Mouse (Mus musculus) mesoderm, embryonic 11.5 days (tissue): ENCODE measurements around the gene Ggt1.
"Not testable (repeated sequence)": the region's sequence is repeated elsewhere in the genome, so short reads cannot be mapped to it uniquely, and the experiment has no call there.

ENCODE experiments used
- DNase-seq: peaks from one replicate; pipeline ENCODE4 v3.0.0-alpha.2; 2012; ENCODE audit warnings: low read depth, low spot score

The Ggt1 gene

DNA sequence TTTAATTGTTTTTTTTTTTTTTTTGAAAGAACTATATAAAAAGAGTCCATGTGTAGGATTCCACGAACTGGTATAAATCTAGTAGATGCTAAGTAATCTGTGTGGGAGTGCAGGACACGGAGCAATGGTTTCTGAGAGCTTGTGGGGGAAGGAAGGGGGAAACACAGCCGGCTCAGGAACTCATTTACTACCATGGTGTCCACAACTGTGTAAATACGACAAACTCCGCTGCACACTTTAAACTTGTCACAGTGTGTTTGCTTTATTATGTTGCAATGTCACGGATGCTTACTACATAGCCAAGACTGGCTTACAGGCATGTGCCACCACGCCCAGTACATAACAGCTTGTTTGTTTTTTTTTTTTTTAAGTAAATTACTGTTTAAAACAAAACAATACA lies 11.5 kb upstream of the Ggt1 start:
- no peak for DNase-seq

DNA sequence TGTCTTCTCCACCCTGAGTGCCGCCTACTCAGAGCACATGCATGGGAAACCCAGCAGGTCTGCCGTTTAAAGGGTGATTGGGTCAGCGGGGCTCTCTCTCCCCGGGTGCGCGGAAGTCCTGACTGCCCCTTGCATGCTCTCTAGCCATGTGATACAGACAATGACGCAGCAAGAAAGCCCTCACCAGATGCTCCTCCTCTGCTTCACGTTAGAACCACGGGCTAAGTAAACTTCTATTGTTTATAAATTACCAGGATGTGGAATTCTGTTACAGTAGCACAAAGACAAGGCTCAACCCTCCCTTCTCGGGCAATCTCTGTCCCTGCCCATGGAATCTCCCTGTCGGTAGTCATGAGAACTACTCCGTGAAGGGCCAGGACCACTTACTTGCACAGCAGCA lies 10.2 kb upstream of the Ggt1 start:
- DNase-seq, result no peak

DNA sequence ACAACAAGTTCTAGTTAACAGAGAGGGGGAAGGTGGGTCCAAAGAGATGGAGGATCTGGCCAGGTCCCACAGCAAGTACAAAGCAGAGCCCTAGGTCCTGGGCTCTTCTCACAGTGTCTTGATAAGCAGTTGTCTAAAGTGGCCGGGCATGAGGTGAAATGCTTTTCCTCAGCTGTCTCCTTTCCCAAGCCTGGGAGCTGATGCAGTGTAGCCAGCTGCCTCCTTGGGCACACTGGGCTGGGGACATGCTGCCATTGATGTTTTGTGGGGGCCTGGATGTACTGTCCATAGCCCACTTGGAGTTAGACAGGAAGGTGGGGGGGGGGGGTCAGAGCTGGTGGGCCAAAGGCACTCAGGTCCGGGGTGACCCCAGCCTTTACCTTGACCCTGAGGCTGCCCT lies 9.3 kb upstream of the Ggt1 start:
- no peak for DNase-seq

DNA sequence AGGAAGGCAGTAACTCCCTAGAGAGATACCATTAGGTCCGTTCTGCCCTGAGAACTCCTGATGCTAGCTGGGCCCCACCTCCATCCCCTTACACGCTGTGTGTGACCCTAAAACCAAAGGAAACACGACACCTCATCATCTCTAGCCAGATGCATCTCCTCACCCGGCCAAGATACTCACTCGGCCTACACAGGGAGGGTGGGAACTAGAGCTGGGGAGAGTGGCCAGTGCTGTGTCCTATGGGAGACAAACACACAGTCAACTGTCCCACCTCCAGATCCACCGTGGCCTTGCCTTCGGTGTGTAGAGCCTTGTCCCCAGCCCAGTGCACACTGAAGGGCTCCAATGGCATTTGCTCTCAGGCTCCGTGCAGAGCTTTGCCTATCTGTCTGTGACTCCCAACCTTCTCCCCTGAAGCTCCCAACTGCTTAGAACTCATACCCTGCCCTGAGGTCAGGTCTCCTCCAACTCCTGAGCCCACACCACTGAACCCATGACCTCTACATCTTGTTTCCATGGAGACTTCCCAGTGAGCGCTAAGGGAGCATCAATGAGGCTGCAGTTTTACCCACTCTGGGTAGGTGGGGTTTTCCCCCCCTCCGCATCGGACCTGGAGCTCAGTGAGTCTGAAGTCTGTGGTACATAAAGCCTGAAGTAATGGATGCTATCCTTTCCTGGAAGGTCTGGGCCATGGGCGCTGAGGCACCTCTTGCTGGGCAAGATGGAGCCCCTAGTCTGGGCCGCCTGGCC lies 8.5 kb upstream of the Ggt1 start:
- DNase-seq, result no peak

DNA sequence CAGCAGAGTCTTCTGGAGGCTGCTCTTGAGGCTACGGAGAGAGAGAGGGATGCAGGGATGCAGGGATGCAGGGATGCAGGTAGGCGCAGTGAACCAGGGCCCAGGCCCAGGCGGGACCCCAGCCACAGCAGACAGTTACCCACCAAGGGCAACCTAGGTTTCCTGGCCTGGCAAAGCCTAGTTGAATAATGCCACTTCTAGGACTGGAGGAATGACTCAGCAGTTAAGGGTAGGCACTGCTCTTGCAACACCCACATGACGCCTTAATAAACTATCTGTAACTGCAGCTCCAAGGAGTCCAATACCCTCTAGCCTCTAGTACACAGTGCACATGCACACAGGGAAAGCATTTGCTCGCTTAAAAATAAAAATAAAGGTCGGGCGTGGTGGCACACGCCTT lies 7.3 kb upstream of the Ggt1 start:
- DNase-seq, result no peak

DNA sequence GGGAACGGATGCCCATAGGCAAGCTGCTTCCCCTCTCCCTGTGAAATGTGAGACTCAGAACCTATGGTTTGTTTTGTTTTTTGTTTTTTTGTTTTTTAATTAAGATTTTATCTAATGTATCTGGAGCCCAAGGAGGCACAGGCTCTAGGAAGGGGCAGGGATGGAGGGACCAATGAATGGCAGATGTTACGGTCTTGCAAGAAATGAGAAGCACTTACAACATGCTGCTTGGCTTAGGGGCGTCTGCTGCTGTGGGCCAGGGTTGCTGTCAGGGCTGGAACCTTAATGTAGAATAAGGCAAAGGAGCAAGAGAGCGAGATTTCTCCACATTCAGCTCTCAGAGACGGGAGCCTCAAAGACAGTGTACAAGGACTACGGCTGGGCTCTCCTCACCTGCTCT lies 5.8 kb upstream of the Ggt1 start:
- DNase-seq, result no peak

DNA sequence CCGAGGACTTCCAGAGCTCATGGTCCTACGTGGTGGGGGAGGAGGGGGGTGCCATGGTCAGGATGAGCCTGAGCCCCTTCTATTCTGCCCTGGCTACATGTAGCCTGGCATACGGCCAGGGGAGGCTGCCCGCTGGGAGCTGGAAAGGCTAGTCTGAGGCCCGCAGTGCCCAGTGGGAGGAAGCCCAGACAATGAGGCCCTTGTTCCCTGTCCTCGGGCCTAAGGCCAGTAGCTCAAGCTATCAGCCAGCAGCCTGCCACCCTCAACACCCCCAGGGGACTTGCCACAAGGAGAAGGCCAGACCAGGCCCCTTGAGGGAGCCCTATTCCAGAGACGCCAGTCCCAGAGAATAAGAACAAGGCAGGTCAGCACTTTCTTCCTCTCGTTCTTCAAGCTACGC lies 5.4 kb upstream of the Ggt1 start:
- peak; percentile 39 for DNase-seq

DNA sequence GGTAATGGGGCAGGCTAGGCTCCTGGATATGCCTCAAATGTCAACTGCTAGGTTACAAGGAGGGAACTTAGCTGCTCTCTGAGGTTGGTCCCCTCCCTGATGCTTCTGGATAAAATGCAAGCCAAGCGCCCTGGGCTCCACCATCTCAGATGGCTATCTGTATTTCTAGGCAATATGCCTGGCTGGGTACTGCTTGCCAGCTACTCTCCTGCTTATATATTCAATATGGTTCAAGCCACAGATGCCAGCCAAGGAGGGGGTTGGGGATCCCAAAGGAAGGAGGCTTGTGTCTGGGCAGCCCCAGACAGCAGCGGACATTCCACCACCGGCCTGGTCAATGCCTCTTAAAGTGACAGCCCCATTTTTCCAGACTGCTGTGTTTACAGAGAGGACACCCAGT lies 2.9 kb upstream of the Ggt1 start:
- no peak for DNase-seq

DNA sequence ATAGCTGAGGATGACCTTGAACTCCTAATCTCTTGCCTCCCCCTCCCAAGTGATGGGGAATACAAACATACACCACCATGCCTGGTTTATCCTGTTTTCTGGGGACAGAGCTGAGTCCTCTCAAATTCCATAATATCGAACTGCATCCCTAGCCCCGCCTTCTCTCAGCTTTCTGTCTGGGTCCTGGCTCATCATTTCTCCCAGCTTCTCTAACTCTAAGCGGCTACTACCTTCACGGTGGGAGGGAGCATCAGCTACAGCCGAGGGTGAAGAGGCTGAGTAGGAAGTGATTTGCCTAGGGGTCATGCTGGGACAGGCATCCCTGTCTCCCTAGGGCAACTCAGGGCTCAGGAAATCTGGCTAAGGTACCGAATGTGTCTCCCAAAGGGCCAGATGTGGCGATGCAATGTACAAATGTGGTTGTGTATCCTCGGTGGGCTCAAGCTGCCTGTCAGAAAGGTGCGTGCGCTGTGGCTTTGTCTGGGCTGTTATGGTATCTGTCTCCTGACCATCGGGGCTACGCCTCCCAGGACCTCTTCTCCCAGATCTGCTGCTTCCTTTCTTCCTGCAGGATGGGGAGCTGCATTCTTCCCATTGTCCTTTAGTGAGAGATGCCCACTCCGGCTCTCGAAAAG lies 2.2 kb upstream of the Ggt1 start:
- DNase-seq, result peak; percentile 23

DNA sequence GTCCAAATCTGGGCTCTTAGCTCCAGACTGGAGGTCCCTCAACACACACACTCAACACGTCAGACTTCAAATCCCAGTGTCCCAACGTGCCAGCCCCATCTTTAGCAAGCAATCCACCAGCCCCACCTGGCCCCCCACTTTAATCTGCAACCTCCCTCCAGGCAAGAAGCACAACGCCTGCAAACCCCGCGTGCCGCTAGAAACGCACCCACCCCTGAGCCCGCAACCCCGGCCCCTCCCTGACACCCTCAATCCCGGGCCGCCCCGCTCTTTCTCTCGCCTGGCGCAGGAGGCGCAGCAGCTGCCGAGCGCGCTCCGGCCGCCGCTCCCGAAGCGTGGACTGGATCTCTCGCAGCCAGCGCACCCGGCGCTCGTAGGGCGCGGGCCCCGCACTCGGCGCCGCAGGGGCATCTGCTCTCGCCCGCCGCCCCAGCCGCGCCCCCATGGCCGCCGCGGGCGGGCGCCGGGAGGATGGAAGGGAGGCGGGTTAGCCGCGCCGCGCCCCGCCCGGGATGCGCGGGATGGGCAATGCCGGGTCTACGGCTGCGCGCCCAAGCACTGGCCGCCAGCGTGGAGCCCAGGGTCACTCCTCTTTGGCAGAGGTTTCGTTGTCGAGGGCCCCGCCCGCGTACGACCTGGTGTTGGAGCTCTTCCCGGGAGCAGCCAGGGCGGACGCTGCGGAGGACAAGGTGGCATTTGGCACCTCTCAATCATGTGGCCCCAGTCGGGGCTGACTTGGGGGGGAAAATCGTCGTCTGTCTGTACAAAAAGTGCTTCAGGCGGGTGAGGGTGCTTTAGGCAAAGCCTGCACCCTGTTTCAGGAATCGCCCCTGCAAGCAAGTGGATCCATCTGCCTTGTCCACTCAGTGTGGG lies 1.5 kb upstream of the Ggt1 start, which contains the start of gene Lrrc75b:
Lrrc75b (minus strand) TSS at position 655 of the 873 bp plus-strand sequence.
- peak; percentile 29 for DNase-seq

DNA sequence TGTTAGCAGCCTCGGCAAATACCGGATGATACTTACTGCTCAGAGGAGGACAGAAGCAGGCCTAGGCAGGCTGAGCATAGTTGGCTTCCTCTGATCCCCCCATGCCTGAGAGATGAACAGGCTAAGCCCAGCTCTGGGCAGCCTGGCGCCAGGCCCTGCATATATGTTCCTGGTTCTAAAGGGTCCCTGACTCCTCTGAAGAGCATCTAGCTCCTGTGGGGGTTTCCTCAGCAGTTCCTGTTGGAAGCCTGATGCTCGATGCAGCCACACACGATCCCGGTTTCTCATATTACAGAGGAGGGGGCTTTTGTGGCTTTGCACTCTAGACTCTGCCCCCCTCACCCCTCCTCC lies 880 bp upstream of the Ggt1 start:
- DNase-seq, result no peak

DNA sequence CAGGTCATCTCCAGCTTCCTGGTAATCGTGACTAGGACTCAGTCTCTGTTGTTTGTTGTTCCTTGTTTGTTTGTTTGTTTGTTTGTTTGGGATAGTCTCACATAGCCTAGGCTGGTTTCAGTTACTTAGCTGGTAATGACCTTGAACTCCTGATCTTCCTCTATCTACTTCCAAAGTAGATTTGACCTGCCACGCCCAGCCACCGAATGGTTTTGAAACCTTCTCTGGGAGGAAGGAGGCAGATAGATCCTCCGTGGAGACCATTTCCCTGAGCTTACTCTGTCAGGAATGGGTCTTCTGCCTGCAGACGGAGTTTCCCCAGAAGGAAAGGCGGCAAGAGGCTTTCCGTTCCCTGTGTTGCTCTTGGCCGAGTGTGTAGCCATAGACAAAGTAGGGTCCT lies 1.2 kb downstream of the Ggt1 start:
- DNase-seq, result no peak

DNA sequence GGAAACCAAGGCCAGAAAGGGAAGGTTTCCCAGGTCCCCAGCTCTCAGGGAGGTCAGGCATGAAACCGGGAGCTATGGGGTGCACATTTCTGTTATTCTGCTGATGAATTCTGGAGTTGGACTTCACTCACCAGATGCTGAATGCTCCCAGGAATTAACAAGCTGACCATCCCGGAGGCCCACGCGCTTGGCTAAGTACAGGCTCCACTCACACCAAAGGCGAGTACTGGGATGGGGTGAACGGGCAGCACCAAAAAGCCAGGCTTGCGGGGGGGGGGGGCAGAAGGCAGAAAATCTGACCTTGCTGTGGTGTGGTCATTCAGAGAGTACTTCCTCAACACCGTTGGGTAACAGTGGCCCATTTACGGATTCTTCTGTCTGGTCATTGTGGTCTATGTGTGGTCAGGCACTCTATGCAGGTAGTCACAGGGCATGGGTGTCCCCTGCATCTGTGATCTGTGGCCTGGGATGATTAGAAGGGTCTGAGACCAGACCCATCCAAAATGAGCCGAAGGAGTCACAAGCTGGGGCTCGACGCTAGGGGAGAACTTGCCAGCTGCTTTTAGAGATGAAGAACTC lies 3.4 kb downstream of the Ggt1 start:
- no peak for DNase-seq

DNA sequence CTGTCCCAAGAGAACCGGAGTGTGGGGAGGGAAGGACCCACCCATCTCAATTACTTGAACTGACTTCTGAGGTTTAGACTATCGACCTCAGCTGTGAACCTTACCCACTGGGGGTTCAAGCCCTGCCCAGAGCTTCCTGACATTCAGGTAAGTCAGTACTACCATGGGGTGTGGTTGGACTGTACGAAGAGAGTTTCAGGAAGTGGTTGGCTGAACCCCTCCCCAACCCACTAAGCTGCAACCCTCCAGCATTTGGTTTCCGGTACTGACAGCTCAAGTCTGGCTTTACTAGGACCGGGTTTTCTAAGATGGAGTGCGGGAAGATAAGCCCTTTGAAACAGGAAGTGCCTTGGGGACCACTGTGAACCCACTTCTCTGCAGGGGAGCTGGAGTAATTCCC lies 4.0 kb downstream of the Ggt1 start:
- DNase-seq, result no peak

DNA sequence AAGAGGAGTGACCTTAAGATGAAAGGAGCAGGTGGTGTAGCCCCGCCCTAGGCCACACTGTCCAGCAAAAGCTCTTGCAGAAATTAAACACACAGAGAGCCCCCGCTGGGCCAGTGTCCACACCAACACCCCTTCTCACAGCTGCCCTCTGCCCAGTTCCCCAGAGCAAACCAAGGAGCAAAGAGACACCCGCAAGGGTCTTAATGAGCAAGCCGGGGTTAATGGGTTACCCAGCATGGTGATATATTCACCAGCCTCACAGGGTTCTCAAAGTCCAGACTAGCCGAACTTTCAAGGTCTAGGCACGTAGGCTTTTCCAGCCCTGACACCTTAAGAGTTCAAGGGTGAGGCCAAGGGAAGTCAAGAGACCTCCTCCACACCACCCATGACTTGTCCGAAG lies 4.5 kb downstream of the Ggt1 start:
- DNase-seq, result no peak

DNA sequence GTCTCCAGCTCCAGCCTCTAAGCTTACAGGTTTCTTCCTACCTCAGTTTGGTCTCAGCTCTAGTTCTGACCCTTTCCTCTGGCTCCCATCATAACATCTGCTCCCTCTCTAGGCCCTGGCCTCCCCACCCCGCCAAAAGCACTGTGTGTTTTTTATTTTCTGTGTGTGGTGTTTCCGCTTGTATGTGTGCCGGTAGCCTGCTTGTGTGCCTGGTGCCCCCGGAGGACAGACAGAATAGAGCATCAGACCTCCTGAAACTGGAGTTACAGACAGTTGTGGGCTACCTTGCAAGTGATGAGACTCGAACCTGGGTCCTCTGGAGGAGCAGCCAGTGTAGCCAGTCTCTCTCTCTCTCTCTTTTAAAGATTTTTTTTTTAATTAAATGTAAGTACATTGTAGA lies 4.9 kb downstream of the Ggt1 start:
- no peak for DNase-seq

DNA sequence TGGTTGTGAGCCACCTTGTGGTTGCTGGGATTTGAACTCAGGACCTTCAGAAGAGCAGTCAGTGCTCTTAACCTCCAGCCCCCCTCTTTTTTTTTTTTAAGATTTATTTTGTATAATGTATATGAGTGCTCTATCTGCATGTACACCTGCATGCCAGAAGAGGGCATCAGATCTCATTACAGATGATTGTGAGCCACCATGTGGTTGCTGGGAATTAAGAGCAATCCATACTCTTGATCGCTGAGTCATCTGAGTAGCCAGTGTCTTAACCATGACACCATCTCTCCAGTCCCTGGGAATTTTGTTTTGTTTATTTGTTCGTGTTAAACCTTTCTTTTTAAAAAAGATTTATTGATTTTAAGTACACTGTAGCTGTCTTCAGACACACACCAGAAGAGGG lies 5.4 kb downstream of the Ggt1 start:
- not testable (repeated sequence) for DNase-seq

DNA sequence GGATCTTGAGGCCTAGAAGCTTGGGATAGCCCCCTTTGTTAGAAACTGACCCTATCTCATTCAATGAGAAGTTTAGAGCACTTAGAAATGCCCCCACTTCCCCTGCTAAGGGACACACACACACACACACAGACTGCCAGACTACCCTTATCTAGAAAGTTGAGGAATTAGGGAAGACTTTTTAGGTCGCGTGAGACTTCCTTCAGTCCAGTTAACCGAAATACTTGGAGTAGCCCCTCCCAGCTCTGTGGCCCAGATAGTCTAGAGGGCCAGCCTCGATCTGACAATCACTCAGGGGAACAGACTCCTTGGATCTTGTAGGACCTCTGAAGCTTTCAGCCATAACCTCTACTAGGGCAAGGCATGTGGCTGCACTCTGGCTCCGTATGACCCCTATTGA lies 6.6 kb downstream of the Ggt1 start:
- no peak for DNase-seq

DNA sequence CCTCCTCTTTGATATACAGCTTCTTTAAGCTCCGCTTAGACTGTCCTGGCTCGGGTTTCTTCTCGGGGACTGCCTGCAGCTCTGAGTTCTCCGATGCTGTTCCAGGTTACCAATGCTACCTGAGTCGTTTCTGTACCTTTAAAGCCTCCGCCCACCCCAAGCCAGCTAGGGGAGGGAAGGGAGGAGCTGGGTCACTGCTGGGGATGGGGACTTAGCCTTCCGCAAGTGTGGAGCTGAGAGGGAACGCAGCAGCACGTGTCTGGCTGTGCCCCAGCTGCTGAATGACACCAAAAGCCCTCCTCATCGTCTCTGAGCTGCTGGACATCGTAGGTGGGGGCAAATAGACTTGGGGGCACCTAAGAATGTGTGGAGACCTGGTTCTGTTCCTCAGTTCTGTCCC lies 7.0 kb downstream of the Ggt1 start:
- DNase-seq, result no peak

DNA sequence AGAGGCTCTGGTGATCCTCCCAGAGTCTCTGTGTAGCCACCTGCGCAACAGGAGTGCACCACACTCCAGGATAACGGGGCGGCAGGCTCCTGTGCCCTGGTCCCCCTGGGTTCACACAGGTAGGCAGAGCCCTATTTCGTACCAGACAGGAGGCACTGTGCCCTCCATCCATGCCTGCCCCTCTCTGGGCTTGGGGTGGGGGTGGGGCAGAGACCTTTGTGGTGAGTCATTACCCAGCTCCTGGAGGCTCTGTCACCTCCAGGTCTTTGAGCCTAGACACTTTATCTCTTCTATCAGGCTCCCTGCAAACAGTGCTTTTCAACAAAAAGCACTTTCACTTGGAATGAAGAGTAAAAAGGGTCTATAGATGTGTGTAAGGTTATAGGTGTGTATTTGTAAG lies 7.4 kb downstream of the Ggt1 start:
- DNase-seq, result no peak

DNA sequence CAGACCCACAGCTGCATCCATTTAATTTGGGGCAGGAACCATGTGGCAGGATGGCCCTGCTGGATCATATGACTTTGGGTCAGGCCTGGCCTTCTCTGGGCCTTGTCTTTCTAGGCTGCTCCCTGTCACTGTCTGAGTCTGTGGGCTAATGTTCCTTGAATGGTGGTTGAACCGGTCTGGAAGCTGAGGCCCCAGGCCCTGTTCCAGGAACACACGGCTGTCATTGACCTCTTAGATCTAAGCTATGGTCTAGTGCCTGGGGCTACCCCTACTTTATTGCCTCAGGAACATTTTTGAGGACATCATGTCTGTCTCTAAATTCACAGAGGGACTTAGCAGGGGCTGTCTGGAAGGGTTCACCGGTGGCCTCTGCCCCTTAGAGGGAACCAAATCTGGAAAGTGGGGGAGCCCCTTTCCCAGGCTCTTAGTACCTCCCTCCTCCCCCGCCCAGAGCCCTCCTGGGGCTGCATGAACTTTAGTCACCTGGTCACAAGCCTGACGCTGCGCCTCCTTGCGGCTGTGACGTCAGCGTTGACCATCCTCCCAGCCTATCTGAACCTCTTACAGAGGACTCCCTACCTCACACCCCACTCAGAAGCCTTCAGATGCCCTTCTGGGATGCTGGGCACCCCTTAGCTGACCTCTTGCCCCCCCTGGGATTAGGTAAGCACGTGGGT lies 9.7 kb downstream of the Ggt1 start:
- no peak for DNase-seq

DNA sequence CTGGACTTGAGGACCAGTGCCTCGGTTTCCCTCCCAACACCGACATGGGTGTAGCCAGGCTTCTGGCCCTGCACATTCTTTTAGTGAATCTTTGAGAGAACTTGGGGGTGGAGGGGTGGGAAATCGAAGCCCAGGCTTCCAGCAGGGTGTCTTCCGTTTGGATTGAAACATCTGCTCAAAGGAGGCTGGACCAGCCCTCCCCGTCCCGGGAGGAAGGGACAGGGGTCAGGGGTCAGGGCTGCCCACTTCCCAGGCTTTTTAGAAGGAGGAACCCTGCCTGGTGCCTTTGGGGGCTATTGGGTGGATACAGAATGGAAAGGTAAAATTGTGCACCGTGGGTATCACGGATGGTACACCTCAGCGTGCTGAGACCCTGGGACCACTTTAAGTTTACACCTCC lies 10.5 kb downstream of the Ggt1 start:
- DNase-seq, result no peak
